Mouse (Mus musculus): ENCODE measurements around the gene Arhgap30. TPM values are rescaled to one million over a fixed set of nuclear protein-coding genes. Genes with fewer than 3 reads are reported as not detected.

Gene Arhgap30
- polyA plus RNA-seq, 1 experiment from 2014 or later: 0.78 TPM

DNA sequence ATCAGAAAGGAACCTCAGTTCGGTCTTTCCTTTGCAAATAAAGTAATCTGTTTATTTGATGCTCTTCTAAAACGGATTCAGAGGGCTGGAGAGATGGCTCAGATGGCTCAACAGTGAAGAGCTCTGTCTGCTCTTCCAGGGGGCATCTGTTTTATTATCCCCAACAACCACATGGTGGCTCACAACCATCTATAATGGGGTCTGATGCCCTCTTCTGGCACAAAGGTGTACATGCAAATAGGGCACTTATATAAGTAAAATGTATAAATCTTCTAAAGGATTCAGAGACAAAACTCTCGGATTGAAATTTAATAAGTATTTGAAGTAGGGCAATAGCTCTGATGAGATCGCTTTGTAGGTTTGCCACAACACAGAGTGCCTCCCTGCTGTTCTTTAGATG is 30.3 kb upstream of the Arhgap30 start:
- WGBS: 78% methylated on average over 4 of the region's 4 CpGs

GRCm38 (mm10) chr1:171360253-171360652 is 28.5 kb upstream of the Arhgap30 start:
- no peaks in the 10 kb centered on the region for H3K27me3 ChIP-seq (replicated peaks)
- WGBS: 5% methylated on average over 26 of the region's 26 CpGs
- H3K36me3 ChIP-seq: peaks cover 34% of the 10 kb centered on the region
- H3K9me3 ChIP-seq: 0 out of 2 replicates have a peak, but pooled peaks cover 3% of the 10 kb centered on the region
- H3K27ac ChIP-seq (replicated peaks): 0 out of 2 replicates have a peak overlapping the region, but pooled peaks have one; percentile 12
- H3K4me1 ChIP-seq: peaks cover 14% of the 10 kb centered on the region
- H3K9ac ChIP-seq: peak overlapping the region; percentile 82
- H3K4me2 ChIP-seq: peak overlapping the region; percentile 84
- ATAC-seq (ENCODE audit: extremely low read depth, insufficient number of reproducible peaks, low FRiP score, low TSS enrichment): no peak; the same call in 1 of the 2 replicates
- peak overlapping the region; percentile 65 for H3K4me3 ChIP-seq

More for the DNA sequence above, 30.3 kb upstream of the Arhgap30 start:
- ATAC-seq (ENCODE audit: extremely low read depth, insufficient number of reproducible peaks, low FRiP score, low TSS enrichment): no peak
- Histone ChIP-seq H3K9me3 (0 out of 2 replicates have a peak, but pooled peaks cover 3% of the 10 kb centered on the region), H3K4me2 (no peak overlapping the region), H3K4me1 (peaks cover 14% of the 10 kb centered on the region), H3K36me3 (peaks cover 34% of the 10 kb centered on the region), H3K27me3 (replicated peaks) (no peaks in the 10 kb centered on the region), H3K4me3 (no peak overlapping the region), H3K27ac (replicated peaks) (no peak overlapping the region), H3K9ac (no peak overlapping the region)

DNA sequence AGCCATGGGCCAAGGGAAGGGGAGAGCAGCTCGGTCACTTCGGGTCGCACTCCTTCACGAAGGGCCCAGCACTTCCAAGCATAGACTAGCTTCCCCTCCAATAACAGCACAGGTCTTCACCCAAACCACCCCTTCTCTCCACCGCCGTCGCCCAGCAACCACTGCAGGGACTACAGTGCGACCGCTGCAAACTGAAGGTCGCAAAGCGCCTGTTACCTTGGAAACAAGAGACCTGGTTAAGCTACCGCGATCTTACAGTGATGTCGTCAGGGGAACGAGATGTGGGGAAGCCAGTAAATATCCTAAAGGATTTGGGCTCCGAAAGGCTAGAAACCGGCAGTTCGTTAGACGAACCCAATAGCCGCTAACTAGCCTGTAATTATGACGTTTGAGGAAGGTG is 28.1 kb upstream of the Arhgap30 start, which contains the start of gene Klhdc9:
TSS of gene Klhdc9 (minus strand) at position 143 of the 400 bp plus-strand sequence.
- H3K27me3 ChIP-seq (replicated peaks): no peaks in the 10 kb centered on the region
- H3K4me2 ChIP-seq: peak within 1 kb of the TSS; percentile 84
- H3K9me3 ChIP-seq: 0 out of 2 replicates have a peak, but pooled peaks cover 3% of the 10 kb centered on the region
- peak within 1 kb of the TSS; percentile 65 for H3K4me3 ChIP-seq
- peaks cover 34% of the 10 kb centered on the region for H3K36me3 ChIP-seq
- peak within 1 kb of the TSS; percentile 55; the same call in 1 of the 2 replicates for H3K27ac ChIP-seq (replicated peaks)
- WGBS: 1% methylated on average over 21 of the region's 21 CpGs
- peaks cover 14% of the 10 kb centered on the region for H3K4me1 ChIP-seq
- H3K9ac ChIP-seq: peak within 1 kb of the TSS; percentile 82
- ATAC-seq (ENCODE audit: extremely low read depth, insufficient number of reproducible peaks, low FRiP score, low TSS enrichment): peak; percentile 74; the same call in 1 of the 2 replicates

- Histone ChIP-seq H3K4me3 (peak overlapping the region; percentile 65), H3K27ac (replicated peaks) (peak overlapping the region; percentile 55; the same call in 1 of the 2 replicates), H3K9me3 (0 out of 2 replicates have a peak, but pooled peaks cover 3% of the 10 kb centered on the region), H3K9ac (peak overlapping the region; percentile 82), H3K36me3 (peaks cover 32% of the 10 kb centered on the region), H3K27me3 (replicated peaks) (no peaks in the 10 kb centered on the region), H3K4me2 (peak overlapping the region; percentile 84), H3K4me1 (peaks cover 14% of the 10 kb centered on the region)
- WGBS: 27% methylated on average over 16 of the region's 16 CpGs
- no peak for ATAC-seq (ENCODE audit: extremely low read depth, insufficient number of reproducible peaks, low FRiP score, low TSS enrichment)
Observed at GRCm38 (mm10) chr1:171361106-171362103, 27.3 kb upstream of the Arhgap30 start.

GRCm38 (mm10) chr1:171365934-171366333 is 22.8 kb upstream of the Arhgap30 start:
- Histone ChIP-seq H3K4me2 (no peak overlapping the region), H3K36me3 (no peaks in the 10 kb centered on the region), H3K27ac (replicated peaks) (no peak overlapping the region), H3K4me1 (peaks cover 6% of the 10 kb centered on the region), H3K27me3 (replicated peaks) (peaks cover 15% of the 10 kb centered on the region; the same call in 1 of the 2 replicates), H3K4me3 (no peak overlapping the region), H3K9me3 (no peaks in the 10 kb centered on the region), H3K9ac (no peak overlapping the region)
- WGBS: 66% methylated on average over 7 of the region's 7 CpGs
- ATAC-seq (ENCODE audit: extremely low read depth, insufficient number of reproducible peaks, low FRiP score, low TSS enrichment): no peak

DNA sequence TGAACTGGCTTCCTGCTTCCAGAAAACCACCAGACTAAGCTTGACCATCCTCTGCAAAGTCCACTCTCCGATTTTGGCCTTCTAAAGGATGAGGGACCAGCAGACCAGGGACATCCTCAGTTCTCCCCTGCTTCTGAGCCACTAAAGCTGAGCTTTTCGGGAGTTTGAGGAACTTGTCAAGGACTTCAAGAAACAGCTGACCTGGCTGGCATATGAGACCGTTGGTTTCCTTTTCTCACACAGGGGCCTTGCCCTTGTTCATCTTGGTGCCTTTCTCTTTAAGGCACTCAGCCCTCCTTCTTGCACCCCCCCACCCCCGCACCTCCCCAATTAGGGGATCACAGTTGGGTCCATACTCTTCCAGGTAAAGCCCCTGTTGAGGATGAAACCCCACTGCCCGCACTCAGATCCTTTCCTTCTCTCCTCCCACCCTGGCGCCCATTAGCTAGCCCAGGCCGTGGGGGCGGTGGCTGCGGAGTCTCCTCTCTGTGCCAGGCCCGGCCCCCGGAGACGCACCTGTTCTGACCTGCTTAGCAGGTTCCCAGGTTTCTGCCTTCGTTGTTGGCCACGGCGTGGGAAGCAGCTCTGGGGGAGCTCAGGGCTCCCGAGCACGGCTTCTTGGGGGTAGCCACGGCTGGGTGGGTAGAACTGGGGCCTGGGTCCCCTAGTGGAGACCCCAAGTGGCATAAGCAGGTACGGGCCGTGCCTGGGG is 18.8 kb upstream of the Arhgap30 start, which contains the start of gene Nectin4:
TSS of gene Nectin4 (plus strand) at position 255 of the 712 bp plus-strand sequence.
- Histone ChIP-seq H3K27ac (replicated peaks) (no peak within 1 kb of the TSS), H3K27me3 (replicated peaks) (peaks cover 35% of the 10 kb centered on the region; the same call in 1 of the 2 replicates), H3K9me3 (no peaks in the 10 kb centered on the region), H3K4me3 (no peak within 1 kb of the TSS), H3K36me3 (no peaks in the 10 kb centered on the region), H3K4me2 (no peak within 1 kb of the TSS), H3K9ac (0 out of 2 replicates have a peak within 1 kb of the TSS, but pooled peaks have one; percentile 12), H3K4me1 (peaks cover 8% of the 10 kb centered on the region)
- WGBS: 37% methylated on average over 20 of the region's 20 CpGs
- no peak for ATAC-seq (ENCODE audit: extremely low read depth, insufficient number of reproducible peaks, low FRiP score, low TSS enrichment)

DNA sequence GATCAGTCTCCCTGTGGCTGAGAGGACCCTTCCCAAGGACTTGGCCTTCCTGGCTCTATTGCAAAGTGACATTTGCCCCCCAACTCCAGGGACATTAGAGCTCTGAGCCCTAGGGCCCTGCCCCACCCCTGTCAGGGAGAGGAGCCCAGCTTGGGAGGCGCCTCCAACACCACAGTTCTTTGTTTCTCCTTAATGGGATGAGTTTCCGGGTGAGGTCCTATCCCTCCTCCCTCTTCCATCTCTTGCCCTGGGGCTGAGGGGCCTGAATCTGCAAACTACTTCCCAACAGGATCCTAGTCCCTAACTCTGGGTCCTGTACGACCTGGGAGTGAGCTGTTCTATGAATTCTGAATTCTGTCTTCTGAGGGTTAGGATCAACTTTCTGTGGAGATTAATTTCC is 15.9 kb upstream of the Arhgap30 start:
- H3K4me3 ChIP-seq: no peak overlapping the region
- peaks cover 14% of the 10 kb centered on the region for H3K4me1 ChIP-seq
- no peak for ATAC-seq (ENCODE audit: extremely low read depth, insufficient number of reproducible peaks, low FRiP score, low TSS enrichment)
- no peaks in the 10 kb centered on the region for H3K36me3 ChIP-seq
- peaks cover 35% of the 10 kb centered on the region; the same call in 1 of the 2 replicates for H3K27me3 ChIP-seq (replicated peaks)
- no peak overlapping the region for H3K9ac ChIP-seq
- no peak overlapping the region for H3K27ac ChIP-seq (replicated peaks)
- no peak overlapping the region for H3K4me2 ChIP-seq
- no peaks in the 10 kb centered on the region for H3K9me3 ChIP-seq
- WGBS: 57% methylated on average over 3 of the region's 3 CpGs

GRCm38 (mm10) chr1:171373946-171374345 is 14.8 kb upstream of the Arhgap30 start:
- H3K4me2 ChIP-seq: no peak overlapping the region; the same call in 1 of the 2 replicates
- 8% methylated on average over 4 of the region's 4 CpGs for WGBS

GRCm38 (mm10) chr1:171375646-171376097 is 13.1 kb upstream of the Arhgap30 start:
- Histone ChIP-seq H3K27ac (replicated peaks) (no peak overlapping the region), H3K4me2 (no peak overlapping the region), H3K27me3 (replicated peaks) (peaks cover 36% of the 10 kb centered on the region), H3K4me3 (no peak overlapping the region), H3K9ac (no peak overlapping the region), H3K4me1 (peaks cover 26% of the 10 kb centered on the region), H3K36me3 (no peaks in the 10 kb centered on the region), H3K9me3 (no peaks in the 10 kb centered on the region)
- 39% methylated on average over 9 of the region's 9 CpGs for WGBS
- no peak for ATAC-seq (ENCODE audit: extremely low read depth, insufficient number of reproducible peaks, low FRiP score, low TSS enrichment)

More at GRCm38 (mm10) chr1:171373946-171374345, 14.8 kb upstream of the Arhgap30 start:
- no peak overlapping the region for H3K27ac ChIP-seq (replicated peaks)
- H3K27me3 ChIP-seq (replicated peaks): peaks cover 35% of the 10 kb centered on the region; the same call in 1 of the 2 replicates
- H3K4me1 ChIP-seq: peaks cover 14% of the 10 kb centered on the region
- no peaks in the 10 kb centered on the region for H3K36me3 ChIP-seq
- no peak; the same call in 1 of the 2 replicates for ATAC-seq (ENCODE audit: extremely low read depth, insufficient number of reproducible peaks, low FRiP score, low TSS enrichment)
- H3K4me3 ChIP-seq: no peak overlapping the region
- no peaks in the 10 kb centered on the region for H3K9me3 ChIP-seq
- H3K9ac ChIP-seq: no peak overlapping the region

DNA sequence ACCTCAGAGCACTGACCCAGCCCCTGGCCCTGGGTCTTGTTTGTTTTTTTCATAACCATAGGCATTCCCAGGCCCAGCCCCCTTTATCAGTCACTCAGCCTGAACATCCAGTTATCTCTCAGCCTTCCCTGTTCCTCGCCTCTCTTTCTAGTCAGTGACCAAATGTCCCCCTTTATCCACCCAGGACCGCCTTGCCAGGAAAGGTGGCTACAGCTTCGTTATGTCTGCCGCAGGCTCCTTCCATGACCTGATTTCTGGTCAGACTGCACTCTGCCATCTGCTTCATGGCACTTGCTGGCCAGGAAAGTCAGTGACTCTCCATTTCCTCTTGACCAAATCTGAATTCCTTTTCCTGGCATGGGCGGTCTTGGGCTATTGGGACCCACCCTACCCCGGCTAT is 10.5 kb upstream of the Arhgap30 start:
- WGBS: 62% methylated on average over 6 of the region's 6 CpGs
- H3K36me3 ChIP-seq: no peaks in the 10 kb centered on the region
- peaks cover 26% of the 10 kb centered on the region for H3K4me1 ChIP-seq
- H3K9me3 ChIP-seq: no peaks in the 10 kb centered on the region
- H3K9ac ChIP-seq: no peak overlapping the region
- H3K4me2 ChIP-seq: no peak overlapping the region
- no peak for ATAC-seq (ENCODE audit: extremely low read depth, insufficient number of reproducible peaks, low FRiP score, low TSS enrichment)
- no peak overlapping the region for H3K4me3 ChIP-seq
- peaks cover 31% of the 10 kb centered on the region for H3K27me3 ChIP-seq (replicated peaks)
- H3K27ac ChIP-seq (replicated peaks): no peak overlapping the region
